Mouse (Mus musculus): ENCODE results near the gene Gm26741. TPM values are rescaled to one million over a fixed set of nuclear protein-coding genes. Genes with fewer than 3 reads are reported as not detected.

The Gm26741 gene
- polyA plus RNA-seq (2012; rRNA removed) = not detected in 2 replicates

DNA sequence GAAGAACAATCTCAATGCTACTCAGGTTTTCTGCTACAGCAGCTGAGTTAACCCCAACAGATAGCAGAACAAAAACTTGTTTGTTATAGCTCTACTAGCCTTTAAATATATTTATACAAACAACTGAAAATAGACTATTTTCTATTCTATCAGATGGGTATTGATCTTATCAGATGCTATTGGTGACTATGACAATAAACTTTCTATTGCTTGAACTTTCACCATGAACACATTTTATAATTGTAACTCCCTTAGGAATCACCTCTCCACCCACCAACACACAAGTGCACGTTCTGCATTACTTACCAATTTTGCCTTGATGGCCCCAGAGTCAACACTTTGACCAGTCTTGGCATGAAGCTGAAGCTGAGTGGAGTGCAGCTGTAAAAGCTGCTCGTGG is at the start of gene Gm26741:
Gm26741 (plus strand) TSS at position 301 of the 400 bp plus-strand sequence.

GRCm38 (mm10) chr10:52381845-52382591 is 23.5 kb downstream of the Gm26741 start, which contains the start of gene Gopc:
Gene Gopc, minus strand, starts transcription at chr10:52382124.

DNA sequence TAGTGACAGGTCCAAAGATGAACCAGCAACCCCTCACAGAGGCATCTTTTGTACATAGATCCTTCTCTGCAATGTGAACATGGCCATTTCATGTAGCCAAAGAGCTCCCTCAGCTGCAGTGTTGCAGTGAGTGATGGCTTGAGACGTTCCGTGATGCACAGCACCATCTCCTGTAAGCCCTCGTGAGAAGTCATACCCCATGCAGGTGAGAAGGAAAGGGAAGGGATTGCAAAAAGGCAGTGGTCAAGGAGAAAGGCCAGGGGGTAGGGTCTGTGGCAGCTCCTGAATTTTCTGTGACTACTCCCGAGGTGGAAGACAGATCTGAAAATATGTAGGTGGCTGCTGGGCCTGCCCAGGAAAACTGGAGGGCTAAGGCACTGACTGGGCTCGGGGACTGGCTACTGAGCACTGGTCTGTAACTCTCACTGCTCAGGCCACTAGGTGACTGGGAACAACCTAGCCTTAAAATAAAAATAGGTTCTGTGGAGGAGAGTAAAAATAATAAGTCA is 30.4 kb downstream of the Gm26741 start, which contains the start of gene Nepn:
Nepn (plus strand) TSS at position 51 of the 509 bp plus-strand sequence.

Other genes with a start within 250 kb of the Gm26741 start
- gene Ros1, start 163.5 kb upstream of the Gm26741 start, polyA plus RNA-seq (2012; rRNA removed) = 0.01 TPM in 1 of 2 replicates, not detected in the other
- gene Dcbld1, start 125.1 kb upstream of the Gm26741 start, polyA plus RNA-seq (2012; rRNA removed) = 11.8 and 12.6 TPM in 2 replicates
- gene Gopc, start 23.4 kb downstream of the Gm26741 start, polyA plus RNA-seq (2012; rRNA removed) = 14.1 and 16.6 TPM in 2 replicates
- 0.04 and 0.14 TPM in 2 replicates for gene Nepn, start 30.2 kb downstream of the Gm26741 start, polyA plus RNA-seq (2012; rRNA removed)
- 22.8 and 25.5 TPM in 2 replicates for gene Nus1, start 58.8 kb downstream of the Gm26741 start, polyA plus RNA-seq (2012; rRNA removed)